ENCODE assay signal across 8 mouse cellular contexts in genomic region chr3:89392871-89393311, GRCm38 (mm10). TPM values are rescaled to one million over a fixed set of nuclear protein-coding genes. Genes with fewer than 3 reads are reported as not detected.
DNase-seq lines count a peak whose midpoint lies in the region; ATAC-seq and TF ChIP-seq lines count a peak whose summit lies in the region.

No protein-coding gene starts in this region.

- no peaks in the 10 kb centered on the region for H3K9me3 ChIP-seq in heart, embryonic 13.5 days
- no peaks in the 10 kb centered on the region for H3K9me3 ChIP-seq in midbrain, embryonic 11.5 days (ENCODE audit: control insufficient read depth, low read length)

- no peak for TF ChIP-seq POLR2A in thymus, adult 2 months (IDR thresholded peaks at IDR 0.05; ENCODE audit: control insufficient read depth, extremely low read depth, insufficient read depth, low read length, poor library complexity)

- H3K27me3 ChIP-seq in thymus, adult 2 months (ENCODE audit: control insufficient read depth, insufficient read depth, low read length), result peaks cover 13% of the 10 kb centered on the region
- H3K27me3 ChIP-seq in heart, embryonic 13.5 days (replicated peaks), result no peaks in the 10 kb centered on the region
- peaks cover 16% of the 10 kb centered on the region for H3K27me3 ChIP-seq in midbrain, embryonic 11.5 days (ENCODE audit: control insufficient read depth, insufficient read depth, low read length)

- peak overlapping the region; percentile 92 for H3K9ac ChIP-seq in heart, embryonic 13.5 days
- H3K9ac ChIP-seq in midbrain, embryonic 11.5 days (ENCODE audit: low read length), result peak overlapping the region; percentile 27; the same call in 1 of the 2 replicates

- H3K4me3 ChIP-seq in thymus, adult 2 months (ENCODE audit: control insufficient read depth, insufficient read depth, low read length), result peak overlapping the region; percentile 46
- H3K4me3 ChIP-seq in heart, embryonic 13.5 days, result peak overlapping the region; percentile 76
- peak overlapping the region; percentile 44 for H3K4me3 ChIP-seq in midbrain, embryonic 11.5 days (ENCODE audit: low read depth, low read length)

- no peak for TF ChIP-seq CTCF in thymus, adult 2 months (IDR thresholded peaks at IDR 0.05; ENCODE audit: borderline replicate concordance, control insufficient read depth, extremely low read depth, insufficient read depth, low read length, poor library complexity)

- no peaks in the 10 kb centered on the region for H3K36me3 ChIP-seq in thymus, adult 2 months (ENCODE audit: control insufficient read depth, insufficient read depth, low read length)
- H3K36me3 ChIP-seq in heart, embryonic 13.5 days, result no peaks in the 10 kb centered on the region
- H3K36me3 ChIP-seq in midbrain, embryonic 11.5 days (ENCODE audit: control insufficient read depth, insufficient read depth, low read length), result no peaks in the 10 kb centered on the region

- peak overlapping the region; percentile 3; the same call in 1 of the 2 replicates for H3K27ac ChIP-seq in thymus, adult 2 months (ENCODE audit: control insufficient read depth, insufficient read depth, low read length)
- H3K27ac ChIP-seq in heart, embryonic 13.5 days (replicated peaks), result peak overlapping the region; percentile 77
- no peak overlapping the region for H3K27ac ChIP-seq in midbrain, embryonic 11.5 days (ENCODE audit: low read depth, low read length)

- ATAC-seq in heart, embryonic 13.5 days (ENCODE audit: extremely low read depth, insufficient number of reproducible peaks, low FRiP score, low TSS enrichment), result no peak
- ATAC-seq in midbrain, embryonic 11.5 days (ENCODE audit: low FRiP score), result no peak

- peak overlapping the region; percentile 97 for H3K4me2 ChIP-seq in heart, embryonic 13.5 days
- peak overlapping the region; percentile 84 for H3K4me2 ChIP-seq in midbrain, embryonic 11.5 days

- 1% methylated on average over 21 of the region's 24 CpGs for WGBS in thymus, adult 2 months
- 0% methylated on average over 21 of the region's 24 CpGs for WGBS in heart, embryonic 13.5 days
- under 1% methylated on average over 14 of the region's 24 CpGs for WGBS in midbrain, embryonic 11.5 days

- peak; percentile 12 for DNase-seq in thymus, adult 2 months
- no peak for DNase-seq in thymus, adult 18-20 months
- DNase-seq in cerebellum, postnatal 10 days, result peak; percentile 64 to 65
- DNase-seq in kidney, postnatal 14 days, result peak; percentile 70
- peak; percentile 92 for DNase-seq in midbrain, embryonic 11.5 days (ENCODE audit: low spot score, missing footprints)
- no peak for DNase-seq in right cerebral cortex, postnatal 14 days
- no peak for DNase-seq in thymus, postnatal 25 days

- H3K4me1 ChIP-seq in thymus, adult 2 months (replicated peaks; ENCODE audit: control insufficient read depth, insufficient read depth, low read length), result peaks cover 57% of the 10 kb centered on the region
- H3K4me1 ChIP-seq in heart, embryonic 13.5 days, result peaks cover 54% of the 10 kb centered on the region
- peaks cover 41% of the 10 kb centered on the region for H3K4me1 ChIP-seq in midbrain, embryonic 11.5 days (ENCODE audit: control insufficient read depth, insufficient read depth, low read length)

RNA-seq across cellular contexts. Expression of gene Zbtb7b, which starts 1.7 kb away (rescaled TPM):
- polyA plus RNA-seq in thymus, adult 2 months (2012; rRNA removed), result 59.8 and 64.9 TPM in 2 replicates
- polyA plus RNA-seq in heart, embryonic 13.5 days (2015; fragmentation: Nextera tagmentation; extraction: Ambion mirVana), result 1.9 and 2.1 TPM in 2 replicates
- polyA plus RNA-seq in midbrain, embryonic 11.5 days (2014; fragmentation: Nextera tagmentation; extraction: Ambion mirVana), result 0.27 and 0.32 TPM in 2 replicates

RNA-seq across cellular contexts. Expression of gene Lenep, which starts 9.7 kb away (rescaled TPM):
- 0.66 TPM in 1 of 2 replicates, not detected in the other for polyA plus RNA-seq in thymus, adult 2 months (2012; rRNA removed)
- 0.75 TPM in 1 of 2 replicates, not detected in the other for polyA plus RNA-seq in heart, embryonic 13.5 days (2015; fragmentation: Nextera tagmentation; extraction: Ambion mirVana)
- 0.52 TPM in 1 of 2 replicates, not detected in the other for polyA plus RNA-seq in midbrain, embryonic 11.5 days (2014; fragmentation: Nextera tagmentation; extraction: Ambion mirVana)

RNA-seq across cellular contexts. Expression of gene Flad1, which starts 18.8 kb away (rescaled TPM):
- 57.0 and 58.3 TPM in 2 replicates for polyA plus RNA-seq in thymus, adult 2 months (2012; rRNA removed)
- polyA plus RNA-seq in heart, embryonic 13.5 days (2015; fragmentation: Nextera tagmentation; extraction: Ambion mirVana), result 30.3 and 32.0 TPM in 2 replicates
- 25.0 and 25.4 TPM in 2 replicates for polyA plus RNA-seq in midbrain, embryonic 11.5 days (2014; fragmentation: Nextera tagmentation; extraction: Ambion mirVana)

RNA-seq across cellular contexts. Expression of gene Cks1b, which starts 25.3 kb away (rescaled TPM):
- polyA plus RNA-seq in thymus, adult 2 months (2012; rRNA removed), result 104 TPM in 2 replicates
- 339 and 400 TPM in 2 replicates for polyA plus RNA-seq in heart, embryonic 13.5 days (2015; fragmentation: Nextera tagmentation; extraction: Ambion mirVana)
- polyA plus RNA-seq in midbrain, embryonic 11.5 days (2014; fragmentation: Nextera tagmentation; extraction: Ambion mirVana), result 420 and 441 TPM in 2 replicates

RNA-seq across cellular contexts. Expression of gene Shc1, which starts 25.4 kb away (rescaled TPM):
- polyA plus RNA-seq in thymus, adult 2 months (2012; rRNA removed), result 89.9 and 92.1 TPM in 2 replicates
- polyA plus RNA-seq in heart, embryonic 13.5 days (2015; fragmentation: Nextera tagmentation; extraction: Ambion mirVana), result 63.4 and 66.1 TPM in 2 replicates
- polyA plus RNA-seq in midbrain, embryonic 11.5 days (2014; fragmentation: Nextera tagmentation; extraction: Ambion mirVana), result 23.4 and 26.2 TPM in 2 replicates

Comparison
In these comparisons a context has a peak if more than half of its experiments do, and no peak if none do; other contexts are left out.
1. DNase-seq: peak in thymus, adult 2 months (single experiment), cerebellum, postnatal 10 days (2 of 2), kidney, postnatal 14 days (single experiment) and midbrain, embryonic 11.5 days (single experiment); none in thymus, adult 18-20 months (0 of 2), right cerebral cortex, postnatal 14 days (single experiment) and thymus, postnatal 25 days (single experiment).
2. RNA of gene Zbtb7b, which starts 1.7 kb away (polyA plus RNA-seq): 59.8 to 64.9 TPM in thymus, adult 2 months; 1.9 to 2.1 TPM in heart, embryonic 13.5 days and 0.27 to 0.32 TPM in midbrain, embryonic 11.5 days; every median in the first group is over 10 times any median in the second.
3. Peak in every context shown above with its lines, with median percentiles within 50 percentile points of each other: H3K4me3 ChIP-seq.